Mouse (Mus musculus) ovary, adult 10 weeks (tissue): ENCODE measurements around the gene Gm10096. TPM values are rescaled to one million over a fixed set of nuclear protein-coding genes. Genes with fewer than 3 reads are reported as not detected.

Source experiments
- polyA plus RNA-seq: library from polyadenylated mRNA; stranded (reverse); fragments of 350-450 nt; fragmentation: Illumina TruSeq; extraction: RNeasy Lipid Tissue Mini Kit (QIAGEN cat#74804); gene quantifications from one replicate; pipeline ENCODE4 v1.2.3, GENCODE M21; 2014

Gm10096 gene
- polyA plus RNA-seq = not detected

GRCm38 (mm10) chrX:28954602-28955001 lies at the start of gene Gm10096:
Gene Gm10096, minus strand, starts transcription at chrX:28954702.

